Mouse (Mus musculus) CD4-positive, CD25-positive, alpha-beta regulatory T cell (primary cell): Measurements from ENCODE around the gene Cc2d1a. TPM values are rescaled to one million over a fixed set of nuclear protein-coding genes. Genes with fewer than 3 reads are reported as not detected.

ENCODE experiments used
- polyA plus RNA-seq: library from polyadenylated mRNA; unstranded; fragments of 100-300 nt; shearing (Covaris generic); gene quantifications from one replicate; pipeline ENCODE4 v1.2.1, GENCODE M21; 2017

Cc2d1a gene
- 46.5 TPM for polyA plus RNA-seq

DNA sequence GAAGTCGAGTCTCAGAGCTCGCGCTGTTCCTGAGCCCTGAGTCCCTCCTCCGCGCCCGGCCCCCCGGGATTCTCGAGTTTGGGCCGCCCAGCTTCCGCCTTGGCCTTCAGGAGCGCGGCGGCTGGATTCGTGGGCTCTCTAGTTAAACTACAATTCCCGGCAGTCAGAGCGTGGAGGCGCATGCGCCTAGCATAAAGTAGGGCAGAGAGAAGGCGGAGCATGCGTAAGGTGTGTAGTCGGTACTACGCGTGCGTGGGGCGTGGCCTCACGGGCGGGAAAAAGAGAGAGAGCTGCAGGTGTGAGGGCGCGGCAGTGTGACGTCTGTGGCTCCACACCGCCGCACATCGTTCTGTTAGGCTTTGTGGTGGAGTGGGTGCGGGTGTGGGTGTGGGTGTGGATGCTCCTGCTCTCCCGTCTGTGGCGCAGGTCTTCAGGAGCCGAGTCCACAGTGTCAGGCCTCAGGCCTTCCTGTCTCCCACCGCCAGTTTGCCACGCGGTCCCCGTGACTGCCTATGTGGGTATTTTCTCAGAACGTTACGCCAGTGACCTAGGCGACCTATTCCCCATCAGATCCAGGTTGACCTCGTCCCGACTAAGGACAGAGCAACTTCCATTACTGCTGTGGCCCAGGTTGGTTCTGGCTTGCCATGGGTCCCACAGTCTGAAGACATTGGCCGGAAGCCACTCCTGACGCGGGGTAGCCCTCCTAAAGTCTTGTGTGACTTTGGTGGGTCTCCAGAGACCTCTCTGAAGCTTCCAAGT lies at the start of gene Cc2d1a, which contains the start of gene 4930432K21Rik:
Gene Cc2d1a (minus strand): TSS at position 168 of the 762 bp plus-strand sequence.
Gene 4930432K21Rik (plus strand): TSS at position 257 of the 762 bp plus-strand sequence.

DNA sequence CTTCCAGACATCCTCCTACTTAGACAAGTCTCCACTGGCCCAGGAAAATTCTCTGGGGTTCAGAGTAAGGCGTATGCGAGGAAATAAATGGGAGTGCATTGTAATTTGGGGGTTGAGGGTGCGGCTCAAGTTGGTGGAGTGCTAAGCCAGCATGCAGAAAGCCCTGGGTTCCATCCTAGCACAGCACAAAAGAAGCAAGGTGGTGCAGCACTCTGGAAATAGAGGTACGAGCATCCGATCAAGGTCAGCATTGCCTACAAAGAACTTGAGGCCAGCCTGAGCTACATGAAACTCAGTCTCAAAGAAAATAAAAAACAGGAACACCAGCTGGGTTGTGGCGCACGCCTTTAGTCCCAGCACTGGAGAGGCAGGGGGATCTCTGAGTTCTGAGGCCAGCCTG lies 37.4 kb upstream of the Cc2d1a start, which contains the start of gene Nanos3:
Gene Nanos3 (minus strand): TSS at position 101 of the 400 bp plus-strand sequence.

DNA sequence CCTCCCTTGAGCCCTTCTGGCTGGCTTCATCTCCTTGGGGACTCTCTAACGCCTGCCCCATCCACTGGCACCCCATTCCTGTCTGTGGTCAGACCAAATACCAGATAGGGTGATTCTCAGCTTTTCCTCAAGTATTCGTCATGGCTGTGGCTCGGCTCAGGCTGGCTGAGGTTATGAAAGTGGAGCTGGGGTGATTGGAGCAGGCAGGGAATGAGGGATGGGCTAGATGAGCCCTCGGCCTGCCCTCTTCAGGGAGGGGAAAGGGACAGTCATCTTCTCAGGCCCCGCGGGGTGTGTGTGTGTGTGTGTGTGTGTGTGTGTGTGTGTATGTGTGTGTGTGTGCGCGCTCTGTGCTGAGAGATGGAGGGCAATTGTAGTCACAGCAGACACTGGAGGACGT lies 22.1 kb downstream of the Cc2d1a start, which contains the start of gene Podnl1:
Gene Podnl1 (plus strand): TSS at position 334 of the 400 bp plus-strand sequence.

DNA sequence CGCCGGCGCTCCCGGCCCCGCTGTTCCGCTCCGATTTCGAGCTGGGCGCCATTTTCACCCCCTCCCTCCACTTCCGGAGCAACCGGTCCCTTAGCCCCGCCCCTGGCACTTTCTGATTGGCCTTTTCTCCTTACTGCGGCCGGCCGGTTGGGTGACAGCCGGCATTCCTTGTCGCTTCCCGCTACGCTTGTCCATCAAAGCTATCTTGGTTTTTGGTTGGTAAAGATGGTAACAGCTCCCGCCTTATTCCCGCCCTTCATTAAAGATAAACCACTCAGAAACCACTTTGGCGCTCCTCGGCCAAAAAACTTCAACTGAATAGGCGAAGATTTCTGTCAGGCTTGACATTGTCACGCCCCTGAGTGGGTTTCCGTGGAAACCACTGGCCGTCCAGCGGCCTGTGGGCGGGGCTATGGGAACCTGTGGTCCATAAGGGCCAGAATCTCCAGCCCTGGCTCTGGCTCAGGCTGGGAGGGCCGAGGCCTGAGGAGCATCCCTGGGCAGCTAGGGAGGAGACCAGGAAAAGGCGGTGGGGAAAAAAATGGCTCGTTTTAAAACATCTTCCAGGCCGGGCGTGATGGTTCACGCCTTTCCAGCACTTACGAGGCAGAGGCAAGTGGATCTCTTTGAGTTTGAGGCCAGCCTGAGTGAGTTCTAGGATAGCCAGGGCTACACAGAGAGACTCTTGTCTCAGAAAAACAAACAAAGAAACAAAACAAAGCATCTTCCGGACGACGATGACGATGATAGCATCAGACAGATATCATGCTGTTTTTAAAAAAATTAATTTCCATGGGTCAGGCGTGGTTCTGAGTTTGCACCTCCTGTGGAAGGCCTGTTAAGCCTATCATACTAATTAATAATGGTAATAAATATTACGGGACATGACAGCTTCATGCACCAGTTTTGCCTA lies 42.8 kb downstream of the Cc2d1a start, which contains the start of gene Dcaf15:
Gene Dcaf15 (minus strand): TSS at position 72 of the 913 bp plus-strand sequence.

Other genes starting within 250 kb of the Cc2d1a start
- gene Adgrl1, start 247.8 kb downstream of the Cc2d1a start, polyA plus RNA-seq, result 8.6 TPM
- gene Gm10644, start 192.7 kb downstream of the Cc2d1a start, polyA plus RNA-seq, result 0.49 TPM
- gene Asf1b, start 192.4 kb downstream of the Cc2d1a start, polyA plus RNA-seq, result 16.3 TPM
- 68.8 TPM for gene Prkaca, start 174.9 kb downstream of the Cc2d1a start, polyA plus RNA-seq
- 16.4 TPM for gene Samd1, start 150.3 kb downstream of the Cc2d1a start, polyA plus RNA-seq
- gene 1700067K01Rik, start 146.4 kb downstream of the Cc2d1a start, polyA plus RNA-seq, result 0.54 TPM
- 1.3 TPM for gene 2210011C24Rik, start 135.8 kb downstream of the Cc2d1a start, polyA plus RNA-seq
- gene Palm3, start 126.5 kb downstream of the Cc2d1a start, polyA plus RNA-seq, result 14.5 TPM
- 361 TPM for gene Il27ra, start 105.3 kb downstream of the Cc2d1a start, polyA plus RNA-seq
- 133 TPM for gene Rln3, start 102.9 kb downstream of the Cc2d1a start, polyA plus RNA-seq
- gene Gm10643, start 82.8 kb downstream of the Cc2d1a start, polyA plus RNA-seq, result 2.0 TPM
- 42.0 TPM for gene Rfx1, start 81.1 kb downstream of the Cc2d1a start, polyA plus RNA-seq
- 33.5 TPM for gene Dcaf15, start 43.2 kb downstream of the Cc2d1a start, polyA plus RNA-seq
- 11.6 TPM for gene Podnl1, start 21.9 kb downstream of the Cc2d1a start, polyA plus RNA-seq
- gene 4930432K21Rik, start 89 bp upstream of the Cc2d1a start, polyA plus RNA-seq, result 2.3 TPM
- gene Nanos3, start 37.3 kb upstream of the Cc2d1a start, polyA plus RNA-seq, result 0.75 TPM
- 14.7 TPM for gene Zswim4, start 89.1 kb upstream of the Cc2d1a start, polyA plus RNA-seq
- 243 TPM for gene D8Ertd738e, start 101.8 kb upstream of the Cc2d1a start, polyA plus RNA-seq
- 128 TPM for gene Mri1, start 109.4 kb upstream of the Cc2d1a start, polyA plus RNA-seq
- 40.3 TPM for gene Ccdc130, start 122.4 kb upstream of the Cc2d1a start, polyA plus RNA-seq
- 13.1 TPM for gene Cacna1a, start 240.5 kb upstream of the Cc2d1a start, polyA plus RNA-seq